Comparison of ENCODE assay signal across 19 mouse cellular contexts in the genomic region with DNA sequence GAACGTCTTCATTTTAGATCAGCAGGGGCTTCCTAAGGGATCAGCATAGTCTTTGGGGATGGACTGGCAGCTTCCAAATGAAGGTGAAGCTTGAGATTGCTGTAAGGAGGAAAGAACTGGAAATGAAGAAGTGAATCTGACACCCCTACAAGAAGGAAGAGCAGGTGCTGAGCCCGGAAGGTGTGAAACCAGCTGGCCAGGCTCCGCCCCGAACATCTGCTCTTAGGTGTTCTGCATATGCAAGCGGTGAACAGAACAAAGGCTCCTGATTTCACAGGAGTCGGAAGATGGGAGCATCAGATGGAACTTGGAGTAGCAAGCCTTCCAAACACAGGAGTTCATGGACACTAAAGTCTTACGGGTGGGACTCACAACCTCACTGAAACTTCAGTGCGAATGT. TPM values are rescaled to one million over a fixed set of nuclear protein-coding genes. Genes with fewer than 3 reads are reported as not detected.
DNase-seq lines count a peak whose midpoint lies in the region; ATAC-seq and TF ChIP-seq lines count a peak whose summit lies in the region.
"Had no signal": no experiment of that assay in that cellular context is flagged by ENCODE, and none has a peak within 500 bp of the region (broad histone marks: within the 10 kb centered on the region; RNA-seq: fewer than 3 reads in every experiment).

No protein-coding gene starts in this region.

- peak overlapping the region; percentile 44; the same call in 1 of the 2 replicates for H3K27ac ChIP-seq in liver, embryonic 13.5 days
- no peak overlapping the region for H3K27ac ChIP-seq in liver, embryonic 12.5 days
- no peak overlapping the region for H3K27ac ChIP-seq in ES-Bruce4 (ENCODE audit: insufficient read depth, low read length)
- 0 out of 2 replicates have a peak overlapping the region, but pooled peaks have one; percentile 1 for H3K27ac ChIP-seq in liver, postnatal 0 days (ENCODE audit: low read depth)
- H3K27ac ChIP-seq: hindbrain, postnatal 0 days; limb, embryonic 12.5 days had no signal

- no peaks in the 10 kb centered on the region for H3K9me3 ChIP-seq in liver, embryonic 13.5 days (replicated peaks)
- H3K9me3 ChIP-seq in liver, embryonic 12.5 days (replicated peaks) = no peaks in the 10 kb centered on the region
- H3K9me3 ChIP-seq in ES-Bruce4 (replicated peaks; ENCODE audit: control insufficient read depth, insufficient read depth, low read length, poor library complexity, severe bottlenecking) = no peaks in the 10 kb centered on the region
- no peaks in the 10 kb centered on the region for H3K9me3 ChIP-seq in liver, postnatal 0 days (ENCODE audit: low read length)
- H3K9me3 ChIP-seq: heart, embryonic 12.5 days; limb, embryonic 12.5 days had no signal

- H3K4me3 ChIP-seq in liver, embryonic 13.5 days (replicated peaks) = no peak overlapping the region
- no peak overlapping the region for H3K4me3 ChIP-seq in liver, embryonic 12.5 days
- no peak overlapping the region for H3K4me3 ChIP-seq in ES-Bruce4 (ENCODE audit: low read depth, low read length)
- H3K4me3 ChIP-seq in liver, postnatal 0 days (ENCODE audit: low read depth, low read length) = no peak overlapping the region
- H3K4me3 ChIP-seq: heart, embryonic 12.5 days; limb, embryonic 12.5 days had no signal

- no peak overlapping the region for H3K9ac ChIP-seq in liver, embryonic 13.5 days
- no peak overlapping the region for H3K9ac ChIP-seq in liver, embryonic 12.5 days
- no peak overlapping the region for H3K9ac ChIP-seq in ES-Bruce4 (ENCODE audit: low read depth, poor library complexity, severe bottlenecking)
- no peak overlapping the region for H3K9ac ChIP-seq in liver, postnatal 0 days (replicated peaks)
- H3K9ac ChIP-seq: heart, embryonic 12.5 days; limb, embryonic 12.5 days had no signal

- peak; percentile 98 for TF ChIP-seq EP300 in ES-Bruce4 (IDR thresholded peaks at IDR 0.05; ENCODE audit: insufficient read depth, low read depth, low read length)
- TF ChIP-seq EP300 in liver, postnatal 0 days (IDR thresholded peaks at IDR 0.05; ENCODE audit: low read depth) = no peak

- H3K27me3 ChIP-seq in liver, embryonic 13.5 days = peaks cover 6% of the 10 kb centered on the region
- peaks cover 11% of the 10 kb centered on the region; the same call in 1 of the 2 replicates for H3K27me3 ChIP-seq in liver, embryonic 12.5 days (replicated peaks)
- H3K27me3 ChIP-seq in ES-Bruce4 (ENCODE audit: control insufficient read depth, insufficient read depth, low read length, poor library complexity, severe bottlenecking) = no peaks in the 10 kb centered on the region
- H3K27me3 ChIP-seq in liver, postnatal 0 days (ENCODE audit: insufficient read depth, low read length) = no peaks in the 10 kb centered on the region

- WGBS in liver, embryonic 13.5 days (ENCODE audit: insufficient replicate concordance) = 69% methylated on average over 8 of the region's 8 CpGs
- 64% methylated on average over 8 of the region's 8 CpGs for WGBS in liver, embryonic 12.5 days (ENCODE audit: insufficient replicate concordance)
- 64% methylated on average over 8 of the region's 8 CpGs for WGBS in liver, postnatal 0 days (ENCODE audit: insufficient replicate concordance)

- H3K4me1 ChIP-seq in liver, embryonic 13.5 days (replicated peaks) = peaks cover 44% of the 10 kb centered on the region
- H3K4me1 ChIP-seq in liver, embryonic 12.5 days = peaks cover 36% of the 10 kb centered on the region
- peaks cover 9% of the 10 kb centered on the region for H3K4me1 ChIP-seq in ES-Bruce4 (ENCODE audit: control insufficient read depth, insufficient read depth, low read length)
- H3K4me1 ChIP-seq in liver, postnatal 0 days (ENCODE audit: insufficient read depth) = peaks cover 30% of the 10 kb centered on the region

- 0 out of 2 replicates have a peak, but pooled peaks cover 10% of the 10 kb centered on the region for H3K36me3 ChIP-seq in liver, embryonic 13.5 days
- peaks cover 10% of the 10 kb centered on the region for H3K36me3 ChIP-seq in liver, embryonic 12.5 days
- no peaks in the 10 kb centered on the region for H3K36me3 ChIP-seq in ES-Bruce4 (ENCODE audit: control insufficient read depth, insufficient read depth, low read length, poor library complexity, severe bottlenecking)
- H3K36me3 ChIP-seq in liver, postnatal 0 days (replicated peaks; ENCODE audit: insufficient read depth, low read length) = 0 out of 2 replicates have a peak, but pooled peaks cover under 1% of the 10 kb centered on the region
- H3K36me3 ChIP-seq: heart, embryonic 12.5 days had no signal

- DNase-seq in liver, embryonic 13.5 days = no peak
- DNase-seq in liver, postnatal 0 days = no peak
- peak; percentile 54 to 58 for DNase-seq in thymus, postnatal 10 days (ENCODE audit: low spot score in 2 of 2)
- DNase-seq in adrenal gland, adult 18-20 months (ENCODE audit: low spot score in 2 of 2) = no peak
- no peak for DNase-seq in cerebellum, adult 9-11 months
- DNase-seq in gastrocnemius, postnatal 10 days = no peak
- DNase-seq: cerebellum, adult 11-12 months; heart, postnatal 4 days; kidney, adult 2 months; layer of hippocampus, postnatal 36 days had no signal

- no peak for TF ChIP-seq POLR2A in ES-Bruce4 (IDR thresholded peaks at IDR 0.05; ENCODE audit: insufficient read depth, low read length)

- ATAC-seq in liver, embryonic 13.5 days (ENCODE audit: low read depth) = no peak
- ATAC-seq in liver, embryonic 12.5 days = no peak
- ATAC-seq in liver, postnatal 0 days = no peak
- ATAC-seq: hindbrain, postnatal 0 days; Patski had no signal

- no peak overlapping the region; the same call in 1 of the 2 replicates for H3K4me2 ChIP-seq in liver, embryonic 13.5 days
- no peak overlapping the region for H3K4me2 ChIP-seq in liver, embryonic 12.5 days
- H3K4me2 ChIP-seq in liver, postnatal 0 days (ENCODE audit: low read depth, low read length) = no peak overlapping the region
- H3K4me2 ChIP-seq: heart, embryonic 12.5 days; limb, embryonic 12.5 days had no signal

- no peak for TF ChIP-seq CTCF in ES-Bruce4 (IDR thresholded peaks at IDR 0.05; ENCODE audit: low read depth, low read length)
- TF ChIP-seq CTCF in liver, postnatal 0 days (IDR thresholded peaks at IDR 0.05; ENCODE audit: low read depth) = no peak

RNA-seq across cellular contexts. Expression of gene Slc43a1, which starts 1.5 kb away (rescaled TPM):
- 138 and 178 TPM in 2 replicates for polyA plus RNA-seq in liver, embryonic 13.5 days (2015; fragmentation: Nextera tagmentation; extraction: Ambion mirVana)
- polyA plus RNA-seq in liver, embryonic 12.5 days (2016; fragmentation: Nextera tagmentation; extraction: Ambion mirVana) = 153 and 162 TPM in 2 replicates
- 11.5 and 12.3 TPM in 2 replicates for polyA plus RNA-seq in ES-Bruce4 (2011; ENCODE audit: insufficient read depth, insufficient read length, low read depth, missing spikeins)
- 67.8 and 74.2 TPM in 2 replicates for polyA plus RNA-seq in liver, postnatal 0 days (2015; fragmentation: Nextera tagmentation; extraction: Ambion mirVana)
- total RNA-seq in adrenal gland, adult 18-20 months (2021) = 1 to 10 TPM; 9.3 to 9.4 TPM
- 1 to 10 TPM; 6.4 to 6.7 TPM for total RNA-seq in gastrocnemius, postnatal 10 days (2021)

RNA-seq across cellular contexts. Expression of gene Timm10, which starts 10.3 kb away (rescaled TPM):
- polyA plus RNA-seq in liver, embryonic 13.5 days (2015; fragmentation: Nextera tagmentation; extraction: Ambion mirVana) = 46.8 and 51.5 TPM in 2 replicates
- polyA plus RNA-seq in liver, embryonic 12.5 days (2016; fragmentation: Nextera tagmentation; extraction: Ambion mirVana) = 50.9 and 54.3 TPM in 2 replicates
- polyA plus RNA-seq in ES-Bruce4 (2011; ENCODE audit: insufficient read depth, insufficient read length, low read depth, missing spikeins) = 40.8 and 47.3 TPM in 2 replicates
- 59.8 and 63.9 TPM in 2 replicates for polyA plus RNA-seq in liver, postnatal 0 days (2015; fragmentation: Nextera tagmentation; extraction: Ambion mirVana)
- 10 to 100 TPM; 45.8 to 59.0 TPM for total RNA-seq in adrenal gland, adult 18-20 months (2021)
- 10 to 100 TPM; 42.9 to 46.1 TPM for total RNA-seq in gastrocnemius, postnatal 10 days (2021)

RNA-seq across cellular contexts. Expression of gene Smtnl1, which starts 14.7 kb away (rescaled TPM):
- 0.23 and 0.24 TPM in 2 replicates for polyA plus RNA-seq in liver, embryonic 13.5 days (2015; fragmentation: Nextera tagmentation; extraction: Ambion mirVana)
- 0.29 and 0.43 TPM in 2 replicates for polyA plus RNA-seq in liver, embryonic 12.5 days (2016; fragmentation: Nextera tagmentation; extraction: Ambion mirVana)
- polyA plus RNA-seq in ES-Bruce4 (2011; ENCODE audit: insufficient read depth, insufficient read length, low read depth, missing spikeins) = 2.6 and 2.8 TPM in 2 replicates
- polyA plus RNA-seq in liver, postnatal 0 days (2015; fragmentation: Nextera tagmentation; extraction: Ambion mirVana) = 0.15 and 0.98 TPM in 2 replicates
- under 1 TPM in 1 of 2 experiments, not detected in 1; 0.32 TPM for total RNA-seq in adrenal gland, adult 18-20 months (2021)
- total RNA-seq in gastrocnemius, postnatal 10 days (2021) = 10 to 100 TPM; 64.0 to 71.1 TPM
- total RNA-seq: hindbrain, postnatal 0 days; layer of hippocampus, postnatal 36 days; megakaryocyte-erythroid progenitor cell, adult 5-6 weeks had no signal
- polyA plus RNA-seq: gonadal fat pad, adult 2 months; hindbrain, postnatal 0 days; Patski; stomach, embryonic 14.5 days had no signal

RNA-seq across cellular contexts. Expression of gene Ube2l6, which starts 38.5 kb away (rescaled TPM):
- 404 and 444 TPM in 2 replicates for polyA plus RNA-seq in liver, embryonic 13.5 days (2015; fragmentation: Nextera tagmentation; extraction: Ambion mirVana)
- 293 and 321 TPM in 2 replicates for polyA plus RNA-seq in liver, embryonic 12.5 days (2016; fragmentation: Nextera tagmentation; extraction: Ambion mirVana)
- polyA plus RNA-seq in ES-Bruce4 (2011; ENCODE audit: insufficient read depth, insufficient read length, low read depth, missing spikeins) = 12.6 and 14.3 TPM in 2 replicates
- 276 and 305 TPM in 2 replicates for polyA plus RNA-seq in liver, postnatal 0 days (2015; fragmentation: Nextera tagmentation; extraction: Ambion mirVana)
- total RNA-seq in adrenal gland, adult 18-20 months (2021) = 10 to 100 TPM; 17.6 to 26.4 TPM
- 10 to 100 TPM in 1 of 2 experiments, 1 to 10 TPM in 1; 7.2 to 10.0 TPM for total RNA-seq in gastrocnemius, postnatal 10 days (2021)

RNA-seq across cellular contexts. Expression of gene Rtn4rl2, which starts 49.4 kb away (rescaled TPM):
- polyA plus RNA-seq in liver, embryonic 13.5 days (2015; fragmentation: Nextera tagmentation; extraction: Ambion mirVana) = not detected in 2 replicates
- 0.29 and 0.31 TPM in 2 replicates for polyA plus RNA-seq in liver, embryonic 12.5 days (2016; fragmentation: Nextera tagmentation; extraction: Ambion mirVana)
- not detected in 2 replicates for polyA plus RNA-seq in ES-Bruce4 (2011; ENCODE audit: insufficient read depth, insufficient read length, low read depth, missing spikeins)
- 0.14 and 0.31 TPM in 2 replicates for polyA plus RNA-seq in liver, postnatal 0 days (2015; fragmentation: Nextera tagmentation; extraction: Ambion mirVana)
- total RNA-seq in adrenal gland, adult 18-20 months (2021) = 1 to 10 TPM; 1.9 to 2.4 TPM
- total RNA-seq in gastrocnemius, postnatal 10 days (2021) = 1 to 10 TPM; 1.0 TPM
- total RNA-seq: megakaryocyte-erythroid progenitor cell, adult 5-6 weeks had no signal

Comparison
In these comparisons a context has a peak if more than half of its experiments do, and no peak if none do; other contexts are left out.
1. H3K27ac ChIP-seq: peak in liver, embryonic 13.5 days (single experiment) and liver, postnatal 0 days (single experiment); none in liver, embryonic 12.5 days (single experiment) and ES-Bruce4 (single experiment).
2. DNase-seq: peak in thymus, postnatal 10 days (2 of 2); none in liver, embryonic 13.5 days (single experiment), liver, postnatal 0 days (single experiment), adrenal gland, adult 18-20 months (0 of 2), cerebellum, adult 9-11 months (single experiment) and gastrocnemius, postnatal 10 days (single experiment).